Mouse (Mus musculus): ENCODE data around the gene Gm17783.

GRCm38 (mm10) chr16:45476991-45477390 is 54.9 kb downstream of the Gm17783 start:
- TF ChIP-seq GATA1 (IDR thresholded peaks at IDR 0.05; ENCODE audit: borderline replicate concordance, low read length) (no peak), FLI1 (IDR thresholded peaks at IDR 0.05; ENCODE audit: low read length) (no peak)
